Mouse (Mus musculus) ES-E14 (cell line): ENCODE measurements at regions not wholly inside any gene's neighbourhood (a gene's known extent, or its start where the extent isn't known, plus 50 kb on each side); places are given as distances from the start of the nearest gene placed in this dataset.

Experiments used
- DNase-seq: peaks from one replicate; pipeline ENCODE4 v3.0.0-alpha.2; 2013; ENCODE audit warnings: low read depth, low spot score
- H3K27ac ChIP-seq: 2 replicates; pipeline ENCODE4 v1.5.1; 2012; ENCODE audit warnings: low read depth, mild to moderate bottlenecking, low read length, moderate library complexity, mixed read lengths; ENCODE audit not compliant: poor library complexity, insufficient read depth, severe bottlenecking
- H3K36me3 ChIP-seq: 2 replicates; pipeline ENCODE4 v1.6.1; 2012; ENCODE audit warnings: mild to moderate bottlenecking, low read length, moderate library complexity, mixed read lengths; ENCODE audit not compliant: control insufficient read depth, poor library complexity, insufficient read depth, severe bottlenecking
- H3K4me1 ChIP-seq, 2 experiments: fragments of 150-350 bp in 1 of 2; sonication (generic) in 1 of 2; 2 replicates each; pipeline ENCODE4 v1.6.1; 2012; ENCODE audit warnings: low read length in 2 of 2, mild to moderate bottlenecking in 1 of 2, mixed read lengths in 1 of 2; ENCODE audit not compliant: control insufficient read depth in 2 of 2, insufficient read depth in 2 of 2, poor library complexity in 1 of 2
- H3K4me3 ChIP-seq, 2 experiments: fragments of 150-350 bp in 1 of 2; sonication (generic) in 1 of 2; 2 replicates each; pipeline ENCODE4 v1.5.1; 2012; ENCODE audit warnings: low read length in 2 of 2, low read depth in 1 of 2, mild to moderate bottlenecking in 1 of 2, mixed read lengths in 1 of 2; ENCODE audit not compliant: insufficient read depth in 1 of 2, poor library complexity in 1 of 2, severe bottlenecking in 1 of 2
- H3K9ac ChIP-seq: 2 replicates; pipeline ENCODE4 v1.6.1; 2012; ENCODE audit warnings: low read depth, mild to moderate bottlenecking, low read length, mixed read lengths; ENCODE audit not compliant: poor library complexity, insufficient read depth, severe bottlenecking
- H3K9me3 ChIP-seq: fragments of 150-350 bp; sonication (generic); 2 replicates; pipeline ENCODE4 v1.6.1; 2012; ENCODE audit warnings: low read depth, mild to moderate bottlenecking, low read length; ENCODE audit not compliant: control insufficient read depth, insufficient read depth
- CHD2 ChIP-seq: IDR thresholded peaks from 2 replicates; pipeline ENCODE4 v1.6.1; 2014; ENCODE audit warnings: mild to moderate bottlenecking, low read depth, low read length, inconsistent platforms
- HCFC1 ChIP-seq: IDR thresholded peaks from 2 replicates; pipeline ENCODE4 v1.6.1; 2012; ENCODE audit warnings: low read length, inconsistent platforms, borderline replicate concordance; ENCODE audit not compliant: insufficient read depth
- MAFK ChIP-seq: IDR thresholded peaks from 2 replicates; pipeline ENCODE4 v1.6.1; 2014; ENCODE audit warnings: mild to moderate bottlenecking, low read depth, low read length, inconsistent platforms; ENCODE audit not compliant: insufficient read depth
- ZC3H11A ChIP-seq: IDR thresholded peaks from 2 replicates; pipeline ENCODE4 v1.6.1; 2012; ENCODE audit warnings: low read depth, mild to moderate bottlenecking, inconsistent platforms, low read length, borderline replicate concordance
- ZNF384 ChIP-seq: IDR thresholded peaks from 2 replicates; pipeline ENCODE4 v1.6.1; 2012; ENCODE audit warnings: low read depth, low read length, inconsistent platforms
- in situ Hi-C, 2 experiments: fragments of 600-800 bp; cut with MboI; formaldehyde crosslinking; loops; one replicate each; pipeline ENCODE4 v1.15.1; 2025; ENCODE audit warnings: low sequenced_read_pairs in 2 of 2, inconsistent platforms in 1 of 2; ENCODE audit not compliant: unreplicated experiment in 2 of 2

DNA sequence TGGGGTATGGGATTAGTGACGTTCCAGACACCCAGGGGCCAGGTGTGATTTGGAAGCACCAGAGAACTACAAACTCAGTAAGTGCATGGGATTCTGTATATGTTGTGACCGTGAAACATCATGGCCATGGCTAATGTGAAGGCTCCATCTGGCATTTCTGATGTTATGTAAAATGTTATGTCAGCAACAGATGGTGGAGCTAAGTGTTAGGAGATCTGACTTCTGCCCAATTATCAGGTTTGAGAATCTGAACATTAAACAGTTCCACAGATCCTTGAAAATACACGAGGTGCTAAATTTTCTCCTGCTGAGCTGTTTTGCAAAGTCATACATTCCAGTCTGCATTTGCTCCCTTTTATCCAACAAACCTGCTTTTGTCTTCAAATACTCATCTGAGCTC is 223.6 kb upstream of the Egfl6 start:
- no peaks in the 10 kb centered on the region for H3K9me3 ChIP-seq
- no peaks in the 10 kb centered on the region for H3K36me3 ChIP-seq
- no peaks in the 10 kb centered on the region for H3K4me1 ChIP-seq
- TF ChIP-seq HCFC1: no peak
- TF ChIP-seq CHD2: no peak
- TF ChIP-seq ZNF384: no peak
- no peak for TF ChIP-seq MAFK
- no peak for TF ChIP-seq ZC3H11A
- H3K27ac ChIP-seq: no peak overlapping the region
- DNase-seq: no peak
- in situ Hi-C loops: no loop called here
- no peak overlapping the region for H3K9ac ChIP-seq
- H3K4me3 ChIP-seq: no peak overlapping the region

DNA sequence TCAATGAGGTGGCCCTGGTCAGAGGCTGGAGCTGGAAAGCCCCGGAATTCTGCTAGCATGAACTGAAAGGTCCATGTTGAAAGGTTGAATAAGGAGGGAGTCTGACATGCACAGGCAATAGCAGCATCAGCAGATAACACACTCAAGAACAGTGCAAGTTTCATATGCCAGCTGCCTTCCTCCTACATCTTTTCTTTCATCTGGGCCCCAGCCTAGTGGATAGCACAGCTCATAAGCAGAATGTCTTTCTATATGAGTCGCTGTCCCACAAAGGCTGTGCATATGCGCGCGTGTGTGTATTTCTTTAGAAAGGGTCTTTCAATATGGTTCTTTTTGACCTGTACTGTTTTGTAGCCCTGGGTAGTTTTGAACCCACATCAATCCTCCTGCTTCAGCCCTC is 222.7 kb upstream of the Egfl6 start:
- no peaks in the 10 kb centered on the region for H3K36me3 ChIP-seq
- no peaks in the 10 kb centered on the region for H3K9me3 ChIP-seq
- no peak overlapping the region for H3K4me3 ChIP-seq
- H3K4me1 ChIP-seq: no peaks in the 10 kb centered on the region
- H3K27ac ChIP-seq: no peak overlapping the region
- TF ChIP-seq HCFC1 (no peak), ZNF384 (no peak), ZC3H11A (no peak), CHD2 (no peak), MAFK (no peak)
- DNase-seq: no peak
- in situ Hi-C loops: no loop called here
- H3K9ac ChIP-seq: no peak overlapping the region

DNA sequence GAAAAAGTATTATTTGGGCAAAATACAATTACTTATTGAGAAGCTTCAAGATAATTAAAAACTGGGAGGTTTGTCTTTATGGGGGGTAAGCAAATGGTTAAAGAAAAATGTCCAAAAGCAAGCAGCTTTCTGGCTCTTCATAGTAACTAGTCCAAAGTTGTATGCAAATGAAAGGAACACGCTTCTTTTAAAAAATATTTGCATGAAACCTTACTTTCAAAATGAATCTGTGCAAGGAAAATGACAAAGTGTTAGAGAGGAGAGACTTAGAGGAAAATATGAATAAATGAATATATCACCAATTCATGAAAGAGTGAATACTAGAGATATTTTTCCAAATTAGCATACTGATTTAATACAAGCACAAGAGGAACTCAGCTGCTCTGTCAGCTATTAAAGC is 220.4 kb upstream of the Egfl6 start:
- Histone ChIP-seq H3K9me3 (no peaks in the 10 kb centered on the region), H3K4me1 (no peaks in the 10 kb centered on the region), H3K4me3 (no peak overlapping the region), H3K9ac (no peak overlapping the region), H3K36me3 (no peaks in the 10 kb centered on the region), H3K27ac (no peak overlapping the region)
- no peak for TF ChIP-seq MAFK
- no peak for TF ChIP-seq HCFC1
- TF ChIP-seq ZC3H11A: no peak
- no peak for TF ChIP-seq CHD2
- TF ChIP-seq ZNF384: no peak
- no peak for DNase-seq
- in situ Hi-C loops: no loop called here

DNA sequence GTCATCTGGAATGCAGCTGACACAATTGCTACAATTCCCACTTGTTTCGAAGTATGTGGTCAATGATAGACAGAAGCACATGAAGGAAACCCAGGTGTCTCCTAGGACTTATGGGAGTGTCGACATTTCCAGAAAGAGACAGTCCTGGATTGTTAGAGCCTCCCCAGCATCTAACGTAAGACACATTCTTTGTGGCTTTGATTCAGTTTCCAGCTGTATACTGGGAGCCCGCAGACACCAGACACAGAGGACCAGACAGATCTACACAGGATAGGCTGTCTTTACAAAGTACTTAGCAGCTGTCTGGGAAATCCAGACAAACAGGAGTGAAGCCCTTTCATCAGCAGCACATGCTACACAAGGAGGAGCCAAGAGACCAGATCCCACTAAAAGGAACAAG is 220.0 kb upstream of the Egfl6 start:
- TF ChIP-seq CHD2: no peak
- TF ChIP-seq HCFC1: no peak
- TF ChIP-seq MAFK: no peak
- no peak for TF ChIP-seq ZC3H11A
- no peak for TF ChIP-seq ZNF384
- Histone ChIP-seq H3K9me3 (no peaks in the 10 kb centered on the region), H3K4me3 (no peak overlapping the region), H3K9ac (no peak overlapping the region), H3K36me3 (no peaks in the 10 kb centered on the region), H3K27ac (no peak overlapping the region), H3K4me1 (no peaks in the 10 kb centered on the region)
- DNase-seq: no peak
- in situ Hi-C loops: no loop called here

DNA sequence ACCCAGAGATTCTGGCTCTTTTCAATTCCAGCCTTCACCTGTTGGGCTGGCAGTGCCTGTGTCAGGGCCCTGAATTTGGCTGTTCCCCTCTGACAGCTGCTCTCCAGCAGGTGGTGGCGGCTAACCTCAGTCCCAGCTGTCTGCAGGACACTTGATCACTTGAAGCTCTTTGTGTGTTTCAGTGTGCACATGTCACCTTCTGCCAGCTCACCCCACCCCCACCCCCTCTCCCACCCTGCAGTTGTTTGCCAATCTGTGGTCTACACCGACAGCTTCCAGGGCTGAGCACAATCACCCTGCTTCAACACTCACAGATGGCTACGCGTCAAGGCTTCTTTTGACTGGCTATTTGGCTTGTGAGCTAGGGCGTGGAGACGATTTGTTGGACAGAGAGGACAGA is 217.7 kb upstream of the Egfl6 start:
- H3K36me3 ChIP-seq: no peaks in the 10 kb centered on the region
- no peak overlapping the region for H3K9ac ChIP-seq
- DNase-seq: no peak
- in situ Hi-C loops: no loop called here
- TF ChIP-seq HCFC1 (no peak), MAFK (no peak), CHD2 (no peak), ZNF384 (no peak), ZC3H11A (no peak)
- H3K27ac ChIP-seq: no peak overlapping the region
- no peaks in the 10 kb centered on the region for H3K9me3 ChIP-seq
- H3K4me3 ChIP-seq: no peak overlapping the region
- H3K4me1 ChIP-seq: no peaks in the 10 kb centered on the region
